Mouse (Mus musculus): ENCODE results near the gene Ubqln1. TPM values are rescaled to one million over a fixed set of nuclear protein-coding genes. Genes with fewer than 3 reads are reported as not detected.
"Not testable (repeated sequence)": the region's sequence is repeated elsewhere in the genome, so short reads cannot be mapped to it uniquely, and the experiment has no call there.

Gene Ubqln1
- polyA plus RNA-seq, 1 experiment from 2014 or later, result 101 TPM

- Histone ChIP-seq H3K9me3 (no peaks in the 10 kb centered on the region), H3K27me3 (no peaks in the 10 kb centered on the region), H3K36me3 (no peaks in the 10 kb centered on the region), H3K4me1 (peaks cover 14% of the 10 kb centered on the region), H3K4me3 (peak overlapping the region; percentile 43), H3K27ac (no peak overlapping the region), H3K9ac (no peak overlapping the region), H3K4me2 (peak overlapping the region; percentile 69)
- 27% methylated on average over 4 of the region's 5 CpGs for WGBS
- peak; percentile 64; the same call in 1 of the 2 replicates for ATAC-seq (ENCODE audit: borderline replicate concordance, extremely low read depth, low FRiP score, low TSS enrichment)
Measured at GRCm38 (mm10) chr13:58149033-58149558, 66.4 kb downstream of the Ubqln1 start.

- peak overlapping the region; percentile 43 for H3K4me3 ChIP-seq
- H3K27ac ChIP-seq, result peak overlapping the region; percentile 53
- no peaks in the 10 kb centered on the region for H3K36me3 ChIP-seq
- peak overlapping the region; percentile 20; the same call in 1 of the 2 replicates for H3K9ac ChIP-seq
- peak overlapping the region; percentile 69 for H3K4me2 ChIP-seq
- under 1% methylated on average over 17 of the region's 17 CpGs for WGBS
- peaks cover 14% of the 10 kb centered on the region for H3K4me1 ChIP-seq
- no peaks in the 10 kb centered on the region for H3K27me3 ChIP-seq
- no peaks in the 10 kb centered on the region for H3K9me3 ChIP-seq
- peak; percentile 91 for ATAC-seq (ENCODE audit: borderline replicate concordance, extremely low read depth, low FRiP score, low TSS enrichment)
Measured at GRCm38 (mm10) chr13:58148256-58148831, 67.1 kb downstream of the Ubqln1 start.

GRCm38 (mm10) chr13:58147760-58148159, 67.7 kb downstream of the Ubqln1 start:
- 77% methylated on average over 1 of the region's 1 CpGs for WGBS
- H3K4me3 ChIP-seq, result no peak overlapping the region
- no peak overlapping the region for H3K4me2 ChIP-seq
- no peak for ATAC-seq (ENCODE audit: borderline replicate concordance, extremely low read depth, low FRiP score, low TSS enrichment)
- no peaks in the 10 kb centered on the region for H3K36me3 ChIP-seq
- H3K4me1 ChIP-seq, result peaks cover 14% of the 10 kb centered on the region
- H3K9ac ChIP-seq, result no peak overlapping the region
- no peaks in the 10 kb centered on the region for H3K9me3 ChIP-seq
- H3K27ac ChIP-seq, result no peak overlapping the region
- no peaks in the 10 kb centered on the region for H3K27me3 ChIP-seq

GRCm38 (mm10) chr13:58146603-58147002, 68.8 kb downstream of the Ubqln1 start:
- ATAC-seq (ENCODE audit: borderline replicate concordance, extremely low read depth, low FRiP score, low TSS enrichment), result not testable (repeated sequence)
- H3K4me1 ChIP-seq, result peaks cover 14% of the 10 kb centered on the region

GRCm38 (mm10) chr13:58131692-58132091, 83.8 kb downstream of the Ubqln1 start:
- no peaks in the 10 kb centered on the region for H3K27me3 ChIP-seq
- H3K9me3 ChIP-seq, result no peaks in the 10 kb centered on the region
- H3K9ac ChIP-seq, result no peak overlapping the region
- H3K4me2 ChIP-seq, result no peak overlapping the region
- peaks cover 7% of the 10 kb centered on the region for H3K4me1 ChIP-seq
- ATAC-seq (ENCODE audit: borderline replicate concordance, extremely low read depth, low FRiP score, low TSS enrichment), result no peak
- no peaks in the 10 kb centered on the region for H3K36me3 ChIP-seq
- no peak overlapping the region for H3K27ac ChIP-seq
- 35% methylated on average over 3 of the region's 3 CpGs for WGBS
- no peak overlapping the region for H3K4me3 ChIP-seq

More at GRCm38 (mm10) chr13:58146603-58147002, 68.8 kb downstream of the Ubqln1 start:
- not testable (repeated sequence) for H3K9ac ChIP-seq, H3K36me3 ChIP-seq, H3K9me3 ChIP-seq, H3K27me3 ChIP-seq, H3K4me3 ChIP-seq, H3K4me2 ChIP-seq, H3K27ac ChIP-seq
- WGBS, result 94% methylated on average over 8 of the region's 8 CpGs

GRCm38 (mm10) chr13:58129687-58130246, 85.7 kb downstream of the Ubqln1 start:
- ATAC-seq (ENCODE audit: borderline replicate concordance, extremely low read depth, low FRiP score, low TSS enrichment), result no peak
- no peaks in the 10 kb centered on the region for H3K36me3 ChIP-seq
- peak overlapping the region; percentile 76 for H3K4me2 ChIP-seq
- peak overlapping the region; percentile 100 for H3K9ac ChIP-seq
- 21% methylated on average over 4 of the region's 4 CpGs for WGBS
- H3K9me3 ChIP-seq, result no peaks in the 10 kb centered on the region
- H3K27ac ChIP-seq, result peak overlapping the region; percentile 99
- peaks cover 20% of the 10 kb centered on the region for H3K4me1 ChIP-seq
- peak overlapping the region; percentile 78 for H3K4me3 ChIP-seq
- no peaks in the 10 kb centered on the region for H3K27me3 ChIP-seq

- under 1% methylated on average over 80 of the region's 83 CpGs for WGBS
- H3K4me1 ChIP-seq, result peaks cover 28% of the 10 kb centered on the region
- peak overlapping the region; percentile 78 for H3K4me3 ChIP-seq
- H3K36me3 ChIP-seq, result no peaks in the 10 kb centered on the region
- H3K4me2 ChIP-seq, result peak overlapping the region; percentile 76
- peak overlapping the region; percentile 100 for H3K9ac ChIP-seq
- H3K9me3 ChIP-seq, result no peaks in the 10 kb centered on the region
- peak overlapping the region; percentile 99 for H3K27ac ChIP-seq
- ATAC-seq (ENCODE audit: borderline replicate concordance, extremely low read depth, low FRiP score, low TSS enrichment), result peak; percentile 98
- no peaks in the 10 kb centered on the region for H3K27me3 ChIP-seq
Measured at GRCm38 (mm10) chr13:58128768-58129671, 86.4 kb downstream of the Ubqln1 start.

- H3K27ac ChIP-seq, result peak within 1 kb of the TSS; percentile 99
- H3K4me3 ChIP-seq, result peak within 1 kb of the TSS; percentile 78
- H3K27me3 ChIP-seq, result no peaks in the 10 kb centered on the region
- peak within 1 kb of the TSS; percentile 100 for H3K9ac ChIP-seq
- no peaks in the 10 kb centered on the region for H3K36me3 ChIP-seq
- no peaks in the 10 kb centered on the region for H3K9me3 ChIP-seq
- peaks cover 34% of the 10 kb centered on the region for H3K4me1 ChIP-seq
- WGBS, result under 1% methylated on average over 34 of the region's 62 CpGs
- peak; percentile 94 for ATAC-seq (ENCODE audit: borderline replicate concordance, extremely low read depth, low FRiP score, low TSS enrichment)
- H3K4me2 ChIP-seq, result peak within 1 kb of the TSS; percentile 76
Measured at GRCm38 (mm10) chr13:58128396-58128767, 87.1 kb downstream of the Ubqln1 start, which contains the start of gene Hnrnpa0. Gene Hnrnpa0, minus strand, starts transcription at chr13:58128556.

- Histone ChIP-seq H3K9me3 (no peaks in the 10 kb centered on the region), H3K27me3 (no peaks in the 10 kb centered on the region), H3K27ac (peak overlapping the region; percentile 99), H3K4me2 (peak overlapping the region; percentile 63), H3K9ac (peak overlapping the region; percentile 100), H3K4me3 (peak overlapping the region; percentile 78), H3K4me1 (peaks cover 37% of the 10 kb centered on the region), H3K36me3 (no peaks in the 10 kb centered on the region)
- 1% methylated on average over 68 of the region's 81 CpGs for WGBS
- ATAC-seq (ENCODE audit: borderline replicate concordance, extremely low read depth, low FRiP score, low TSS enrichment), result peak; percentile 40
Measured at GRCm38 (mm10) chr13:58127766-58128361, 87.6 kb downstream of the Ubqln1 start.

- Histone ChIP-seq H3K9ac (peak overlapping the region; percentile 100), H3K4me1 (peaks cover 42% of the 10 kb centered on the region), H3K4me2 (peak overlapping the region; percentile 63), H3K36me3 (no peaks in the 10 kb centered on the region), H3K27ac (peak overlapping the region; percentile 99), H3K27me3 (no peaks in the 10 kb centered on the region), H3K4me3 (peak overlapping the region; percentile 78), H3K9me3 (no peaks in the 10 kb centered on the region)
- ATAC-seq (ENCODE audit: borderline replicate concordance, extremely low read depth, low FRiP score, low TSS enrichment), result no peak
- 1% methylated on average over 53 of the region's 92 CpGs for WGBS
Measured at GRCm38 (mm10) chr13:58126862-58127765, 88.3 kb downstream of the Ubqln1 start.
